Mouse (Mus musculus) thymus, adult 18-20 months (tissue): ENCODE data around the gene Fadd.

Experiments used
- DNase-seq, 2 experiments: peaks; one replicate each; pipeline ENCODE4 v3.0.0; 2022; ENCODE audit warnings: mixed read lengths in 2 of 2

The Fadd gene

DNA sequence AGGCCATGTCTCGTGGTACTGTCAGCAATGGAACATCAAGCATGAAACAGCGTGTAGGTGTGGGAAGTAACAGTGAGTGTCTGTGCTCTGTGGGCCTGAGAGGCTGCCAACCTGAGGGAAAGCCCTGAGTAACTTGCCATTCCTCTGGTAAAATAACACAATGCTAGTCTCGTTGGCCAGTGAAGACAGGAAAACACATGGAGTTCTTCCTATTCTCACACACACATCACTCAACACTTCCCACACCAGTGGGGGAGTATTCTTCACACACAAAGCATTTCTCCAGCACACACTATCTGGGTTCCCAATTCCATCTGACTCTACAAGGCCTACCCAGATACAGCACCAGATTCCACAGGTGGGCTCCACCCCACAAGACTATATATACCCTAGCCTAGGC lies 52.4 kb downstream of the Fadd start:
- DNase-seq, result no peak

DNA sequence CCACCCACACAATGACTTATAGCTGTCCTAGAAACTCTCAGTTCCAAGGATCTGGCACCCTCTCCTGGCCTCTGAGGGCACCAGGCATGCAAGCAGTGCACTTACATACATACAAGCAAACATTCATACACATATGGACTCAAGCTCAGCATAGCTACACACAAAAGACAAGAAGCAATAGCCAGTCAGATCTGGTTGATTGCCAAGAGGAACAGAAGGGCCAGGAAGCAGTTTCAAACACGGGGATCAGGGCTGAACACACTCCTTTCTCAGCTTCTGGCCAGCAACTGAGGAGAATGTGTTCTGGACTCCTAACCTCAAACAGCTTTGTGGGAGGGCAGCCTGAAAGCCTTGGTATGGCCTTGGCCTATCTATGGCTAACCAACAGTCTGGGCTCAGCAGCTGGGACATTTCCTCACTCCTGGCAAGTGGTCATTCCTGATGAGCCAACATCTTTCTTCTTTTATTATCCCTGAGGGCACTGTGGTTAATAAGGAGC lies 54.5 kb downstream of the Fadd start:
- no peak for DNase-seq
